Mouse (Mus musculus): ENCODE results near the gene Fam136a. TPM values are rescaled to one million over a fixed set of nuclear protein-coding genes. Genes with fewer than 3 reads are reported as not detected.

Gene Fam136a
- 285 TPM for polyA plus RNA-seq (2014; fragmentation: Illumina TruSeq; extraction: RNeasy Lipid Tissue Mini Kit (QIAGEN cat#74804); ENCODE audit: low read depth, low replicate concordance)

DNA sequence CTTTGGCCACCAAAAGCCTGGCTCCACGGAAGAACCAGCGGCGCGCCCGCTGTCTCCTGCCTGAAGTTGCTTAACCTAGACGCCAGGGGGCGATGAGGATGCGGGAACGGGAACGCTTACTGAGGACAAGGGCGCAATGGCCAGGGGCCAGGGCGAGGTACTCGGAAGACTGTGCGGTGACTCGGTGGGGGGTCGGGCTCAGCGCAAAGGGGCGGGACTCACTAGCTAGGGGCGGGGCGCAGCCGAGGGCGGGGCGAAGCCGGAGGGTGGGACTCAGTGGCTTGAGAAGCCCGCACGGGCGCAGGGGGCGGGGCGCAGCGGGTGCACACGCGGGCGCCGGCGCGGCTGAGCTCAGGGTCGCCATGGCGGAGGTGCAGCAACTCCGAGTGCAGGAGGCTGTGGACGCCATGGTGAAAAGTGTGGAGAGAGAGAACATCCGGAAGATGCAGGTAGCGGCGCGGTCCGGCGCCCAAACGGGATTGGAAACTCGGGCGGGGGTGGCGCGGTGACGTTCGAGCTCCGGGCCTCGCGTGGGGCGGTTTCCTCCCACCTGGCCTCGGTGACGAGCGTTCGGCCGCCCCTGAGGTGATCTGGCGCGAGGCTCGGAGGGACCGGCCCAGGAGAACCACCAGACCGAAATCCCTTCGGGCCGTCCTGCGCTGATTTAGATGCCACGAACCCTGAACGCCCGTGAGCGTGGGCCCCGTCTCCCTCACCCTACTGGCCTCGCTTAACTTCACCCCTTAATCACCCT lies at the start of gene Fam136a:
TSS of gene Fam136a (plus strand) at position 276 of the 754 bp plus-strand sequence.

DNA sequence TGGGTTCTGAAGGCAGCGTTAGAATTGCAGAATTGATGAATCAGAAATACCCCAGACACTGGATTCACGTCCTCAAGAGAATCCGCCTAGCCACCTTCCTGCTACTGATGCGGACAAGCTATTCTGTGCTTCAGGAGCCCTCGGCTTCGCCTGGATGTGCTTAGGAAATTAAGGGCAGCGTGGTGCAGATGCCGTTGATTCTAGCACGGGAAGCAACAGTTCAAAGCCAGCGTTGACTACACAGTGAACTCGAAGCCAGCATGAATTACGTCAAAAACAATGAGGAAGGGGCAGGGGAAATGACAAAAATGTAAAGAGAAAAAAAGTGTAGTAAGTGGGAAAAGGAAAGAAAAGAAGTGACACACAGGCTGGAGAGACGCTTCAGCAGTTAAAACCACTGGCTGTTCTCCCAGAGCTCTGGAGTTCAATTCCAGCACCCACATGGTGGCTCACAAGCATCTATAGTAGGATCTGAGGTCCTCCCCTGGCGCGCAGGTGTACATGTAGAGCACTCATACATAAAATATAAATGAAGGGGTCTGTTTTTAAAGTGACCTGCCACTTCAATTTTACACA lies 5.4 kb downstream of the Fam136a start, which contains the start of gene Snrpg:
TSS of gene Snrpg (plus strand) at position 541 of the 576 bp plus-strand sequence.

DNA sequence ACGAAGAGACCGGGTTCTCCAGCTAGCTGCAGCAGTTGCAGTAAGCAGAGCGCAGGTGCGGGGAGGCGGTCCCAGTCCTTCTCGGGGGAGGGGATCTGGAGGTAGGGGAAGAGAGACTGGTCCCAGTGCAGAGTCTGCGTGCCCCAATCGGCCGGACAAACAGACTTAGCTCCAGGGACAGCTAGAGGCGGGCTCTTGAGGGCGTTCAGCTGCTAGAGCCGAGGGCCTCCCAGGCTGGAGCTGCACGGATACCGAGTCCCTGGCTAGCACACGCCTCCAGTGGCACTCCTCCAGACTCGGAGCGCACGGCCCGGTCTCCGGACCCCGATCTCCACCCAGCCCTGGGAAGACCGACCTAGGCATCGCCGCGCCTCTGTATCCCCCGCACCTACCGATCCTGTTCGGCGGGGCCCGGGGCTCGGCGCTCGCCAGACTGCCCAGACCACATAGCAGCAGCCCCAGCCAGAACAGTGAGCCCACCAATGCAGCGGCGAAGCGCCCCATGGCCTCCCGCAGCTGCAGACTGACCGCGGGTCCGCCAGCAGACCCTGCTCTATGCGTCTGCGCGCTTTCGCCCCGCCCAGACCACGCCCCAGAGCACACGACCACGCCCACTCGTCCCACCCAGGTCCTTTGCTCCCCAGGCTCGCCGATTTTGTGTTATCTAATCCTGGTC lies 31.3 kb downstream of the Fam136a start, which contains the start of gene Pcyox1:
TSS of gene Pcyox1 (minus strand) at position 574 of the 676 bp plus-strand sequence.

DNA sequence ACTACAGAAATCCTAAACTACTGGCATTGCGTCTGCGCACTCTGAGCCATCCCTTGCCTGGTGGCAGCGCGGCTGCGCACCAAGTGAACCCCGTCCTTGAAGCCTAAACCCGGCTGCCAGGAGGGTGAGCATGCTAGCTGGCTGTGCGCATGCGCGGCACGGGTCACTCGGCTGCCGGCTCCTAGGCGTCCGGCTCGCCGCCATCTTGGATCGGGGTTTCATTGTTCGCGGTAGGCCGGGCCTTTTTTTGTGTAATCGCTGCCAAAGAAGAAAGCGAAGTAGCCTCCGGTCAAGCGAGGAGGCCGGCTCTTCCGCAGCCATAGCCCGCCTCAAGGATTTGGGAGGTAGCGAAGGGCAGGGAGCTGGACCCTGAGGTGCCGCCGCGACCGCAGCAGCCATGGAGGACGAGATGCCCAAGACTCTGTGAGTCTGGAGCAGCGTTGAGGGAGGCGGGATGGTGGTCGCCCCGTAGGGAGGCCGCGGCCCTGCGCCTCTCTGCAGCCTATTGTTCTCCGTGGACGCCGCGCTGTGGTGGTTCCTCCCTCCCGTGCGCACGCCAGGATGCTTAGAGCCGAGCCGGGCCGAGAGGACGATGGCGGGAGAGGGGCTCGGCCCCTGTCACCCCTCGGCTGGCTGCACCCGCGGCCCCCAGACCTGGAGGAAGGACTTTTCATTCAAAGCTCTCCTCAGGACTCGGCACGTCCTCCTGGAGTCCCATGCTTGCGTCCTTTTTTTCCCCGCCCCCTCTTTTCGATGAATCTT lies 38.8 kb downstream of the Fam136a start, which contains the start of gene Tia1:
TSS of gene Tia1 (plus strand) at position 120 of the 762 bp plus-strand sequence.

Other genes starting within 250 kb of the Fam136a start
- gene Tgfa, start 170.4 kb upstream of the Fam136a start, polyA plus RNA-seq (2014; fragmentation: Illumina TruSeq; extraction: RNeasy Lipid Tissue Mini Kit (QIAGEN cat#74804); ENCODE audit: low read depth, low replicate concordance), result 15.7 TPM
- gene Snrpg, start 5.7 kb downstream of the Fam136a start, polyA plus RNA-seq (2014; fragmentation: Illumina TruSeq; extraction: RNeasy Lipid Tissue Mini Kit (QIAGEN cat#74804); ENCODE audit: low read depth, low replicate concordance), result 64.5 TPM
- gene Pcyox1, start 31.5 kb downstream of the Fam136a start, polyA plus RNA-seq (2014; fragmentation: Illumina TruSeq; extraction: RNeasy Lipid Tissue Mini Kit (QIAGEN cat#74804); ENCODE audit: low read depth, low replicate concordance), result 331 TPM
- 120 TPM for gene Tia1, start 38.6 kb downstream of the Fam136a start, polyA plus RNA-seq (2014; fragmentation: Illumina TruSeq; extraction: RNeasy Lipid Tissue Mini Kit (QIAGEN cat#74804); ENCODE audit: low read depth, low replicate concordance)
- not detected for gene Gm44790, start 61.0 kb downstream of the Fam136a start, polyA plus RNA-seq (2014; fragmentation: Illumina TruSeq; extraction: RNeasy Lipid Tissue Mini Kit (QIAGEN cat#74804); ENCODE audit: low read depth, low replicate concordance)
- 13.4 TPM for gene C87436, start 72.7 kb downstream of the Fam136a start, polyA plus RNA-seq (2014; fragmentation: Illumina TruSeq; extraction: RNeasy Lipid Tissue Mini Kit (QIAGEN cat#74804); ENCODE audit: low read depth, low replicate concordance)
- 120 TPM for gene Pcbp1, start 160.7 kb downstream of the Fam136a start, polyA plus RNA-seq (2014; fragmentation: Illumina TruSeq; extraction: RNeasy Lipid Tissue Mini Kit (QIAGEN cat#74804); ENCODE audit: low read depth, low replicate concordance)